Mouse (Mus musculus): ENCODE results near the gene Mpc1.
A peak's percentile ranks its signal among the peaks of the same experiment; 100 is the strongest.
"Not testable (repeated sequence)": the region's sequence is repeated elsewhere in the genome, so short reads cannot be mapped to it uniquely, and the experiment has no call there.

The Mpc1 gene

GRCm38 (mm10) chr17:8328511-8329174 lies 45.9 kb downstream of the Mpc1 start:
- peak; percentile 47 for DNase-seq (ENCODE audit: low read depth, low spot score)

GRCm38 (mm10) chr17:8330602-8331001 lies 47.9 kb downstream of the Mpc1 start:
- no peak for DNase-seq (ENCODE audit: low read depth, low spot score)

- DNase-seq (ENCODE audit: low read depth, low spot score), result not testable (repeated sequence)
These were observed 54.5 kb downstream of the Mpc1 start, which contains the start of gene Prr18 for GRCm38 (mm10) chr17:8337159-8337558. TSS of gene Prr18 (plus strand) at chr17:8337459.

- no peak for DNase-seq (ENCODE audit: low read depth, low spot score)
These were observed 57.1 kb downstream of the Mpc1 start for GRCm38 (mm10) chr17:8339666-8340374.

GRCm38 (mm10) chr17:8340407-8341359 lies 58.0 kb downstream of the Mpc1 start:
- peak; percentile 45 for DNase-seq (ENCODE audit: low read depth, low spot score)

- peak; percentile 20 for DNase-seq (ENCODE audit: low read depth, low spot score)
These were observed 58.8 kb downstream of the Mpc1 start for GRCm38 (mm10) chr17:8341360-8341963.

- peak; percentile 57 for DNase-seq (ENCODE audit: low read depth, low spot score)
These were observed 60.0 kb downstream of the Mpc1 start for GRCm38 (mm10) chr17:8342706-8343105.

- no peak for DNase-seq (ENCODE audit: low read depth, low spot score)
These were observed 60.7 kb downstream of the Mpc1 start for GRCm38 (mm10) chr17:8343416-8343815.
